Mouse (Mus musculus) G1E (cell line): ENCODE results near the gene Abca9.

Experiments used
- CTCF ChIP-seq: IDR thresholded peaks from 2 replicates; pipeline ENCODE4 v1.5.1; 2012; ENCODE audit warnings: low read depth, low read length, inconsistent platforms, mixed read lengths
- GATA1 ChIP-seq: IDR thresholded peaks from 2 replicates; pipeline ENCODE4 v1.6.1; 2012; ENCODE audit warnings: borderline replicate concordance, low read length, inconsistent platforms, mixed read lengths
- POLR2AphosphoS5 ChIP-seq: IDR thresholded peaks from 2 replicates; pipeline ENCODE4 v1.6.1; 2012; ENCODE audit warnings: low read depth, low read length, inconsistent platforms; ENCODE audit not compliant: insufficient replicate concordance
- TAL1 ChIP-seq: conservative IDR thresholded peaks from 2 replicates; pipeline ENCODE4 v1.6.1; 2012; ENCODE audit warnings: low read depth, low read length, inconsistent platforms, mixed read lengths

- TF ChIP-seq TAL1 (no peak), CTCF (no peak), GATA1 (no peak), POLR2AphosphoS5 (no peak)
Measured at GRCm38 (mm10) chr11:110195310-110195709, 27.3 kb upstream of the Abca9 start.
